Mouse (Mus musculus) G1E (cell line): ENCODE results near the gene Gpnmb.

Experiments
- CTCF ChIP-seq: IDR thresholded peaks from 2 replicates; pipeline ENCODE4 v1.5.1; 2012; ENCODE audit warnings: low read depth, low read length, inconsistent platforms, mixed read lengths
- GATA1 ChIP-seq: IDR thresholded peaks from 2 replicates; pipeline ENCODE4 v1.6.1; 2012; ENCODE audit warnings: borderline replicate concordance, low read length, inconsistent platforms, mixed read lengths
- GATA2 ChIP-seq: IDR thresholded peaks from 2 replicates; pipeline ENCODE4 v1.6.1; 2012; ENCODE audit warnings: low read depth, low read length, inconsistent platforms, borderline replicate concordance
- TAL1 ChIP-seq: conservative IDR thresholded peaks from 2 replicates; pipeline ENCODE4 v1.6.1; 2012; ENCODE audit warnings: low read depth, low read length, inconsistent platforms, mixed read lengths

- TF ChIP-seq GATA1: no peak
- TF ChIP-seq TAL1: no peak
- no peak for TF ChIP-seq CTCF
- TF ChIP-seq GATA2: no peak
Measured at GRCm38 (mm10) chr6:49031230-49031629, 5.1 kb upstream of the Gpnmb start.
